Mouse (Mus musculus): ENCODE data around the gene Epha4.
A peak's percentile ranks its signal among the peaks of the same experiment; 100 is the strongest.

Epha4 gene

GRCm38 (mm10) chr1:77514963-77515650, at the start of gene Epha4:
TSS of gene Epha4 (minus strand) at chr1:77515088.
- peak; percentile 93 for DNase-seq (ENCODE audit: low read depth)

DNA sequence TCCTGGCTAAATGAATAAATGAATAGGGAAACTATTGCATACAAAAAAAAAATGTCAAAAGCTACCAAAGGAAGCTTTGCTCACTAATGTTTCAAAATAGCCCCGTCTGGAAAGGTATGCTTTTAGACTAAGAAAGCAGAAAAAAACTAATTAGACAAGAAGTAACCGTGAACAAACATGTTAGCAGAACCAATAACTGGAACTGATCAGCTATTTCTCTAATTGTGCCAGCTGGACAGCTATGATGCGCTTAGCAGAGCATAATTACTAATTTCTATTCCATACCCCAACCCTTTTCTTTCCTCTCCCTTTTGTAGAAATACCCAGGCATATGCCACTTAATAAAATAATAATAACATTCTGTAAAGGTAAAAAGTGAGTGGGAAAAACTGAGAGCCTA, 41.3 kb upstream of the Epha4 start:
- DNase-seq (ENCODE audit: low read depth): no peak

- no peak for DNase-seq (ENCODE audit: low read depth)
These were observed 37.0 kb upstream of the Epha4 start for GRCm38 (mm10) chr1:77551927-77552326.

GRCm38 (mm10) chr1:77545722-77546121, 30.8 kb upstream of the Epha4 start:
- no peak for DNase-seq (ENCODE audit: low read depth)

GRCm38 (mm10) chr1:77545035-77545434, 30.1 kb upstream of the Epha4 start:
- no peak for DNase-seq (ENCODE audit: low read depth)

DNA sequence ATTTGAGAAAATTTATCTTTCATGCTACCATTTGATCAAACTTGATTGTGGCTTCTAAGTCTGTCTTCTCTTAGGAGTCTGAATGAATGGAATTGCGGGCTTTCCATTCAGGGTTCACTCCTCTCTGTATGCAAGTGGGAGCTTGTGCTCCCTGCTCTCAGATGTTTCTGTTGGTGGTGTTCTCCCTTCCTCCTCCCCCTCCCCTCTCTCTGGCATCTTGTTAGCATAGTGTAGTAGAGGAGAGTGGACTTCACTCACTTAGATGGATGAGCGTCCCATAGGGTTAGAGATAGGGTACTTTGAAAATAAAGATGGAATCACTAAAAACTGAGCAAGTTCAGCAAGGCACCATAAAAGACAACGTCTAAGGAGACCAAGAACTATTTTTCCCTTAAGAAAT, 29.4 kb upstream of the Epha4 start:
- no peak for DNase-seq (ENCODE audit: low read depth)

DNA sequence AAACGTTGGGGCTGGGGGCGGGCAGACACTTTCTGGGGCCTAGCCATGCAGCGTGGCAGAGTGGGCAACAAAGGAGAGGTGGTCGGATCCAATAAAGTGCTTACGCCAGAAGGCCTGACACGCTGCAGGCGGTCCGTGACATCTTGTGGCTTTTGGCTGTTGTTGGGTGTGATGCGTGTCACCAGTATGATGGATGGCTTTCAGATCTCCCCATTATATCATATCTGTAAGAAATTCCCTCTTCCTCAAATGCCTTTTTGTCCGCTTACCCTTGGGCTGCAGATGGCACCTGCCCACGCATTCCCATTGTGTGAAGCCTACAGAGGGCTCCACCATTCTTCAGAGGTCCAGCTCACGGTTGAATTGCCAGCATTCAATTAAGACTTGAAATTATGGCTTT, 25.1 kb upstream of the Epha4 start:
- DNase-seq (ENCODE audit: low read depth): no peak

DNA sequence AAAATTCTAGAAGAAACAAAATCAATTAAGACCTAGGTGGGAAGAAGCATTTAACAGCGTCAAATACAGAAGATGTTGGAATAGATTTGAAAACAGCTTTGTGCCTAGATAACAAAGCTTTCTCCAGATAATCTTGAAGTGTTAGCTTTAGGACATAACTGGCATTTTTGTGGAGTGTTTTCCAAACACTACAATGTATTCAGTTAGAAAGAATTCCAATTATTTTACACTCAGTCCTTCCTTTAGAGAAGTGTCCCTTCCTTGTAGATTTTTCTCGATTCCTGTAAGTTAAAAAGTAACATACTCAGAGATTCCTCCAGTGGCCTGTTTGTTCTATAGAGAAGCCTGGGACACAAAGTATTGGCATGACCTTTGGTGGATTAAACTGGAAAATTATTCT, 23.7 kb upstream of the Epha4 start:
- DNase-seq (ENCODE audit: low read depth): no peak

DNA sequence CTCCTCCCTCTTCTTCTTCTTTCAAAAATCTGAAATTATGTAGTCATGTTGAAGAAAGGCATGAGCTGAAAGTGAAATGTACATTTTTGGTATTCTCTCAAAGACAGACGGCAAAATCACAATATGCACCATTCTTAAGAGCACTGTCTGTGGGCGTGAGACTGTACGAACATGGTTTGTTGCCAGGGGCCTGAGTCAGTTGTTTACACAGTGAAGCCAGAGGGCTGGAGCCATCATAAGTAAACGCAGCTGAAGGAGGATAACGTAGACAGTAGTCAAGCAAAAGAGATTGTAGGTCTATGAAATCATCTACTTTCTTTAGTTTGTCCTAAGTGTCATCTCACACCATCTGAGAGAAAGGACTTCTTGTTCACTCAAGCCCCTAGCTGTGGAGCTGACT, 21.0 kb upstream of the Epha4 start:
- DNase-seq (ENCODE audit: low read depth): peak; percentile 90

GRCm38 (mm10) chr1:77532576-77533183, 17.8 kb upstream of the Epha4 start:
- DNase-seq (ENCODE audit: low read depth): no peak

- no peak for DNase-seq (ENCODE audit: low read depth)
These were observed 17.2 kb upstream of the Epha4 start for GRCm38 (mm10) chr1:77531934-77532575.

- DNase-seq (ENCODE audit: low read depth): no peak
These were observed 10.2 kb upstream of the Epha4 start for GRCm38 (mm10) chr1:77525082-77525481.

DNA sequence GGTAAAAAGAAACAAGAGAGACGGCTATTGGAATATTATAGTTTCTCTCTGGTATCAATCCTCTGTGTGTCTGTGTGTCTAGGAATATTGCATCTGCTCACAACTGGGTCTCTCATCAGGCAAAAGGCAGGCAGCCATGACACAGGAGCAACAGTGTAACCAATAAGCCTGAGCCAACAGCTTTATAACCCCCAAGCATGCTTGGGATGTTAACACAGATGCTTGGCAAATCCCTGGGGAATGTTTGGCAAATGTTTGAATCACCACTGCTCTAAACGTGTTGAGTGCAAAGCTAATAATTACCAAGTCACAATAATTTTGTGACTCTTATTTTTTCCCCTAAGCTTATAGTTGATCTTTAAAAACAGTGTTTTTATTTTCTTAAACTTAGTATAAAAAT, 8.5 kb upstream of the Epha4 start:
- peak; percentile 33 for DNase-seq (ENCODE audit: low read depth)

- DNase-seq (ENCODE audit: low read depth): no peak
These were observed 7.0 kb upstream of the Epha4 start for GRCm38 (mm10) chr1:77521640-77522539.

DNA sequence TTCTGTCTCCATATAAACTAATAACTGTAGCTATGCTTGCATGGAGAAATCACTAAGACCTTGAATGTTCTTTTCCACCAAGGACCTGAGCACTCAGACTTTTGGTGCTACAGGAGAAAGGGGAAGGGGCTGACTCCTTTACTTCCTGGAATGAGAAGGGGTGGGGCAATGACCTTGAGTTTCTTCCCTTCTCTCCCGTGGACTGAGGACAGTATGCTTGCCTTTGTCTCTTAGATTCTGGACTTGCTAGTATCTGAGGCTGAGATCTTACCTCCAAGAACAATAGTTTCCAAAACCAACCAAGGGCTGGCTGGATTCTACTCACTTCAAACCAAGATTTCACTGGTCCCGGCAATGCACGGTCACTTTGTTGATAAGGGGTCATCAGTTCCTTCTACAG, 3.8 kb upstream of the Epha4 start:
- no peak for DNase-seq (ENCODE audit: low read depth)

DNA sequence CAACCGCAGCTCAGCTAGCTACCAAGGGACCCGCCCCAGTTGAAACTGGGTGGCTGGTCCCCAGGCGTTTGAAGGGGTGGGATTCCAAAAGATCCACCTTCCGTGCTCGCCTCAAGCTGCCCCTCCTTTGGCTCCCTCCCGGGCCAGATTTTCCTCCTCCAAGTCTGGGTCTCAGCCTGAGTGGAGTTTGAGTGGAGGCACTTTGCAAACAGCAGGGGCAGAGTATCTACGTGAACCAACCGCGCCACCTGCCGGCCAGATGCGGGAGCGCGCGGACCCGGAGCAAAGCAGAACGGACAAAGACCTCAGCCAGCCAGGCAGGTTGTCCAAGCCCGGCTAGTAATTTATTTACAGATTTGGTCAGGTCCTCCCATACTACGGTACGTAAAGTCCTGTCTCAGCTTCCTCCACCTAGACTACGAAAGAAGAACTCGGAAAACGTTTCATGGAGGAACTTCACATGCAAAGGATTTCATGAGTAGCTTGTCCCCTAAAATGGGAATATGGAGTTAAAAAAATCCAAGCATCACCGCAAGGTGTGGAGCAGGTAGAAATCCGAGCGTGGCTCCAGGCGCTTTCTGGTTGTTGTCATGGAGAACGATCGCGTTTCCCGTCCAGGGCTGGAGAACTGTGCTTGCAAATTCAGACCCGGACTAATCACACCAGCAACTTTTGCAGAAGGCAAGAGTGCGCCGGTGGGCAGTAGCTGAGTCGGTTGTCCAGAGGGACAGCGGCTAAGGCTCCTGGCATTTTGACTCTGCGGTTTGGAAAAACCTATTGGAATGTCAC, 1.5 kb upstream of the Epha4 start:
- DNase-seq (ENCODE audit: low read depth): peak; percentile 95

DNA sequence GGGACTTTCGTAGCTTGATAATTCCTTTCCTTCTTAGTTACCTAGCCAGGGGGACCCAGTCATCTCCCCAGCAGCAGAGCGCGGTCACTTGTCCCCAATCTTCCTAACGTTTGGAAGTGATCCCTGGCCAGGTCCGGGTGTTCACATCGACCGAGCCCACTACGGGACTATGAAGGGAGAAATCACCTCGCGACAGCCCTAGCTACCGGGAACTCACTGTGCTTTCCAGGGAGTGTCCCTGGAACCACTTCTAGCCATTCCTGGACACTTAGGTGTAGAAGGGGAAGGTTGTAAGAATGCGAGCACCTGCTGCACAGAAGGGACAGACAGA, 728 bp upstream of the Epha4 start:
- DNase-seq (ENCODE audit: low read depth): peak; percentile 28

GRCm38 (mm10) chr1:77514325-77514962, 444 bp downstream of the Epha4 start:
- DNase-seq (ENCODE audit: low read depth): peak; percentile 77

DNA sequence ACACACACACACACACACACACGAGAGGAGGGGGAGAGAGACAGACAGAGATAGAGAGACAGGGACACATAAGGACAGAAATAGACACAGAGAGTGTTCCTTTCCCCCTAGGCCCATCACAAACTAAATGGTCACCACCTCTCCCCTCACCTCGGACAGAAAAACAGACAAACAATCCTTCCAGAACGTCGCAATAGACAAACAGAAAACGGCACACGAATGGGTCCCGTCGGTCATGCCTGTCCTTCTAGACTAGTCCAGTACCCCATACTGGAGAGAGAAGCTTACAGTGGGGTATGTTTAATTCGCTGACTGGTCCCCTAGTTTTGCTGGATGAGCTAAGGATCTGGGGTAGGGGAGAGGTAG, 946 bp downstream of the Epha4 start:
- DNase-seq (ENCODE audit: low read depth): no peak

DNA sequence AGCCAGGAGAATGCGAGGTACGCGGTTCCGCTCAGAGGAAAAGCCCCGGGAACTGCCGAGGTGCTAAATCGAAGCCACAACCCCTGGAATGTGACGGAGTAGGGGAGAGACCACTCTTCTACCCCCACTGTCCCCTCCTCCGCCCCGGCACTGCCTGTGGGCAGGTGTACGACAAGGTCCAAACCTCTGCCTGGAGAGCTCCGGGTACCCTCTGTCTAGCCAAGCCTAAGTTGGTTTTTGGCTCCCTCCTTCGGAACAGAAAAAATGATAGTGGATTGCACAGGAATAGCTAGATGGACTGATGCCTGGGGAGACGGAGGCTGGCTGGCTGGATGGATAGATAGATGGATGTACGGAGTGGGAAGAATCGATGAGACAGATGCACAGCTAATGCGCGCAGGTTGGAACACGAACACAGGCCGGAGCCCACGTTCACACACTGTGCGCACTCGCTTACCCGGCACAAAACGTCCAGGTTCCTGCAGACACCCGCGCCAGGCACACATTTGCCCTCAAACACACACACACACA, 1.4 kb downstream of the Epha4 start:
- DNase-seq (ENCODE audit: low read depth): peak; percentile 85
